Mouse (Mus musculus): ENCODE measurements around the gene Cdh11.
"Not testable (repeated sequence)": the region's sequence is repeated elsewhere in the genome, so short reads cannot be mapped to it uniquely, and the experiment has no call there.

DNA sequence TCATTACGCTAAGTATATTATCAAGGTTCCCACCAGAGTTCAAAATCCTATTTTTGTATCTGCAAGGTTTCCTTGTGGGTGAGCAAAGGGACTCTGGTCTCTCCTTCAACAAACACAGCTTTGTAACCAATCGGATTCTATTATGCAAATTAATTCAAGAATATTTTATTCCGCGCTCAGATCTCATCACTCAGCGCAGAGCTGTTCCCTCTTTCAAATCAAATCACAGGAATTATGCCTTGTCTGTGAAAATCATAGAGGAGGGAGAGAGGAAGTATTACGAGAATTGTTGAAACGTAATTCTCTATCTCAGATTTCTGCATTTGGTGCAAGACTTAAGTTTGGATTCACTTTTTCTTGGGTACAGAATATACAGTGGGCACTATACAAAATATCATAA is 100.0 kb downstream of the Cdh11 start:
- TF ChIP-seq EP300, CTCF (IDR thresholded peaks at IDR 0.05): not testable (repeated sequence)

All from lung, postnatal 0 days (tissue).